Mouse (Mus musculus): Measurements from ENCODE around the gene Pcnx3. TPM values are rescaled to one million over a fixed set of nuclear protein-coding genes. Genes with fewer than 3 reads are reported as not detected.

Gene Pcnx3
- polyA plus RNA-seq, 1 experiment, result 161 TPM

GRCm38 (mm10) chr19:5660942-5661751, 27.6 kb downstream of the Pcnx3 start:
- Histone ChIP-seq H3K36me3 (replicated peaks; ENCODE audit: low read length) (peaks cover 76% of the 10 kb centered on the region), H3K27me3 (replicated peaks) (no peaks in the 10 kb centered on the region), H3K4me1 (peaks cover 86% of the 10 kb centered on the region), H3K9me3 (no peaks in the 10 kb centered on the region), H3K4me3 (replicated peaks) (peak overlapping the region; percentile 85)
- TF ChIP-seq GATA1 (IDR thresholded peaks at IDR 0.05; ENCODE audit: borderline replicate concordance, low read length), result no peak
- no peak for TF ChIP-seq FLI1 (IDR thresholded peaks at IDR 0.05; ENCODE audit: low read length)

- H3K9me3 ChIP-seq, result no peaks in the 10 kb centered on the region
- H3K4me1 ChIP-seq, result peaks cover 27% of the 10 kb centered on the region
- H3K27me3 ChIP-seq (replicated peaks), result no peaks in the 10 kb centered on the region
- peaks cover 94% of the 10 kb centered on the region for H3K36me3 ChIP-seq (replicated peaks; ENCODE audit: low read length)
- TF ChIP-seq GATA1 (IDR thresholded peaks at IDR 0.05; ENCODE audit: borderline replicate concordance, low read length) (no peak), FLI1 (IDR thresholded peaks at IDR 0.05; ENCODE audit: low read length) (no peak)
- peak overlapping the region; percentile 24 for H3K4me3 ChIP-seq (replicated peaks)
Observed at GRCm38 (mm10) chr19:5654720-5655298, 33.9 kb downstream of the Pcnx3 start.

GRCm38 (mm10) chr19:5653969-5654719, 34.6 kb downstream of the Pcnx3 start:
- H3K27me3 ChIP-seq (replicated peaks), result no peaks in the 10 kb centered on the region
- peaks cover 28% of the 10 kb centered on the region for H3K4me1 ChIP-seq
- H3K4me3 ChIP-seq (replicated peaks), result no peak overlapping the region
- H3K9me3 ChIP-seq, result no peaks in the 10 kb centered on the region
- TF ChIP-seq GATA1 (IDR thresholded peaks at IDR 0.05; ENCODE audit: borderline replicate concordance, low read length) (no peak), FLI1 (IDR thresholded peaks at IDR 0.05; ENCODE audit: low read length) (no peak)
- H3K36me3 ChIP-seq (replicated peaks; ENCODE audit: low read length), result peaks cover 93% of the 10 kb centered on the region

- H3K9me3 ChIP-seq, result no peaks in the 10 kb centered on the region
- H3K27me3 ChIP-seq (replicated peaks), result no peaks in the 10 kb centered on the region
- TF ChIP-seq GATA1 (IDR thresholded peaks at IDR 0.05; ENCODE audit: borderline replicate concordance, low read length) (no peak), FLI1 (IDR thresholded peaks at IDR 0.05; ENCODE audit: low read length) (no peak)
- H3K4me3 ChIP-seq (replicated peaks), result no peak overlapping the region
- peaks cover 35% of the 10 kb centered on the region for H3K4me1 ChIP-seq
- peaks cover 89% of the 10 kb centered on the region for H3K36me3 ChIP-seq (replicated peaks; ENCODE audit: low read length)
Observed at GRCm38 (mm10) chr19:5652570-5652969, 36.1 kb downstream of the Pcnx3 start.

GRCm38 (mm10) chr19:5651502-5652274, 37.0 kb downstream of the Pcnx3 start:
- Histone ChIP-seq H3K27me3 (replicated peaks) (no peaks in the 10 kb centered on the region), H3K36me3 (replicated peaks; ENCODE audit: low read length) (peaks cover 90% of the 10 kb centered on the region), H3K9me3 (no peaks in the 10 kb centered on the region), H3K4me3 (replicated peaks) (no peak overlapping the region), H3K4me1 (peaks cover 39% of the 10 kb centered on the region)
- no peak for TF ChIP-seq FLI1 (IDR thresholded peaks at IDR 0.05; ENCODE audit: low read length)
- TF ChIP-seq GATA1 (IDR thresholded peaks at IDR 0.05; ENCODE audit: borderline replicate concordance, low read length), result no peak

- H3K4me3 ChIP-seq (replicated peaks), result peak overlapping the region; percentile 87
Observed at GRCm38 (mm10) chr19:5649298-5649741, 39.4 kb downstream of the Pcnx3 start.

GRCm38 (mm10) chr19:5648401-5649297, 40.1 kb downstream of the Pcnx3 start:
- H3K9me3 ChIP-seq, result no peaks in the 10 kb centered on the region
- peak overlapping the region; percentile 87 for H3K4me3 ChIP-seq (replicated peaks)
- peaks cover 90% of the 10 kb centered on the region for H3K36me3 ChIP-seq (replicated peaks; ENCODE audit: low read length)
- no peak for TF ChIP-seq GATA1 (IDR thresholded peaks at IDR 0.05; ENCODE audit: borderline replicate concordance, low read length)
- TF ChIP-seq FLI1 (IDR thresholded peaks at IDR 0.05; ENCODE audit: low read length), result no peak
- no peaks in the 10 kb centered on the region for H3K27me3 ChIP-seq (replicated peaks)
- H3K4me1 ChIP-seq, result peaks cover 44% of the 10 kb centered on the region

More at GRCm38 (mm10) chr19:5649298-5649741, 39.4 kb downstream of the Pcnx3 start:
- Histone ChIP-seq H3K4me1 (peaks cover 40% of the 10 kb centered on the region), H3K36me3 (replicated peaks; ENCODE audit: low read length) (peaks cover 90% of the 10 kb centered on the region), H3K27me3 (replicated peaks) (no peaks in the 10 kb centered on the region), H3K9me3 (no peaks in the 10 kb centered on the region)
- TF ChIP-seq FLI1 (IDR thresholded peaks at IDR 0.05; ENCODE audit: low read length), result no peak

- Histone ChIP-seq H3K4me1 (peaks cover 44% of the 10 kb centered on the region), H3K27me3 (replicated peaks) (no peaks in the 10 kb centered on the region), H3K9me3 (no peaks in the 10 kb centered on the region), H3K36me3 (replicated peaks; ENCODE audit: low read length) (peaks cover 89% of the 10 kb centered on the region), H3K4me3 (replicated peaks) (no peak overlapping the region)
- TF ChIP-seq FLI1 (IDR thresholded peaks at IDR 0.05; ENCODE audit: low read length), result no peak
- no peak for TF ChIP-seq GATA1 (IDR thresholded peaks at IDR 0.05; ENCODE audit: borderline replicate concordance, low read length)
Observed at GRCm38 (mm10) chr19:5647791-5648190, 40.9 kb downstream of the Pcnx3 start.

Data from megakaryocyte, embryonic 14.5 days (primary cell).